Mouse (Mus musculus) spleen, adult 2 months (tissue): ENCODE results near the gene 4933406M09Rik. TPM values are rescaled to one million over a fixed set of nuclear protein-coding genes. Genes with fewer than 3 reads are reported as not detected.

Experiments used
- DNase-seq, 2 experiments: peaks; one replicate each; pipeline versions ENCODE4 v3.0.0 to v3.0.0-alpha.2; 2012 to 2021; ENCODE audit warnings: low spot score in 2 of 2, low read depth in 1 of 2
- H3K27ac ChIP-seq: fragments of 200-500 bp; 2 replicates; pipeline ENCODE4 v1.5.1; 2012; ENCODE audit warnings: low read length, inconsistent platforms; ENCODE audit not compliant: insufficient read depth
- H3K27me3 ChIP-seq: fragments of 200-500 bp; 2 replicates; pipeline ENCODE4 v1.6.1; 2012; ENCODE audit warnings: mild to moderate bottlenecking, moderate library complexity, low read length, inconsistent platforms; ENCODE audit not compliant: control insufficient read depth, insufficient read depth
- H3K36me3 ChIP-seq: fragments of 200-500 bp; 2 replicates; pipeline ENCODE4 v1.6.1; 2012; ENCODE audit warnings: mild to moderate bottlenecking, low read length, inconsistent platforms; ENCODE audit not compliant: control insufficient read depth, insufficient read depth
- H3K4me1 ChIP-seq: fragments of 200-500 bp; 2 replicates; pipeline ENCODE4 v1.6.1; 2011; ENCODE audit warnings: inconsistent platforms; ENCODE audit not compliant: control insufficient read depth, insufficient read depth, insufficient read length
- H3K4me3 ChIP-seq: fragments of 200-500 bp; 2 replicates; pipeline ENCODE4 v1.5.1; 2011; ENCODE audit warnings: mild to moderate bottlenecking, inconsistent platforms; ENCODE audit not compliant: insufficient read depth, insufficient read length; ENCODE audit errors: extremely low read depth
- CTCF ChIP-seq: fragments of 200-500 bp; IDR thresholded peaks from 2 replicates; pipeline ENCODE4 v1.5.1; 2011; ENCODE audit warnings: mild to moderate bottlenecking, inconsistent platforms; ENCODE audit not compliant: insufficient read depth, insufficient read length, insufficient replicate concordance; ENCODE audit errors: extremely low read depth
- POLR2A ChIP-seq: fragments of 200-500 bp; IDR thresholded peaks from 2 replicates; pipeline ENCODE4 v1.6.1; 2011; ENCODE audit warnings: low read depth, low read length, inconsistent platforms
- WGBS: fragments of 180-500 bp; shearing (Covaris S2); methylation state at CpG from one replicate; pipeline ENCODE4 v1.1.7; 2018; 5-methylcytosine and 5-hydroxymethylcytosine counted together
- polyA plus RNA-seq: library from polyadenylated mRNA; depleted of rRNA; stranded (reverse); fragments of >200 nt; gene quantifications from 2 replicates; pipeline ENCODE4 v1.2.3, GENCODE M21; 2012

Gene 4933406M09Rik
- polyA plus RNA-seq, 1 experiment, result not detected

DNA sequence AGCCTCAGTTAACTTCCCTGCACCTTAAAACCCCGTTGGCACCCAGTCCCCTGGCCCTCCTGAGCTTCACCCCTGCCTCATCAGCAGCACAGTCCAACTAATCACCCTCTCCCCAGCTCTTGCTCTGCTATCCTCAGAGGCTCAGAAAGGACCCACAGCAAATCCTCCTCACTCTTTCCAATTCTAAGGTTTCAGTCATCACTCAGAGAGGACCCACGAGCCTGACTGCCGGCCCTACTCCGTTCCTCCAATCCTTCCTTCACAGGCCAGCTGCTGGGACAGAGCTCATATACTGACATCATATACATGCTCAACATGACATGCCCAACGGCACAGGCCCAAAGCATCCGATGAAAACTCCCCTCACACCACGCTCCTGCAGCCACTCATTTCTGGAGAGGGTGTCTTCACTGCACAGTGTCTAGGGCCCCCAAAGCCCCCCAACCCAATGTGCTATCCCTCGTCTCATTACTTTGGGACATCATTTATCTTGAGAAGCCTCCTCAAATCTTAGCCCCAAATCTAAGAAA, 42.9 kb upstream of the 4933406M09Rik start:
- H3K4me3 ChIP-seq, result no peak overlapping the region
- H3K4me1 ChIP-seq, result peaks cover 6% of the 10 kb centered on the region; the same call in 1 of the 2 replicates
- WGBS, result 90% methylated on average over 8 of the region's 8 CpGs
- no peak overlapping the region for H3K27ac ChIP-seq
- 0 out of 2 replicates have a peak, but pooled peaks cover 1% of the 10 kb centered on the region for H3K27me3 ChIP-seq
- DNase-seq, result no peak
- TF ChIP-seq CTCF, result no peak
- TF ChIP-seq POLR2A, result no peak
- H3K36me3 ChIP-seq, result peaks cover 6% of the 10 kb centered on the region; the same call in 1 of the 2 replicates

DNA sequence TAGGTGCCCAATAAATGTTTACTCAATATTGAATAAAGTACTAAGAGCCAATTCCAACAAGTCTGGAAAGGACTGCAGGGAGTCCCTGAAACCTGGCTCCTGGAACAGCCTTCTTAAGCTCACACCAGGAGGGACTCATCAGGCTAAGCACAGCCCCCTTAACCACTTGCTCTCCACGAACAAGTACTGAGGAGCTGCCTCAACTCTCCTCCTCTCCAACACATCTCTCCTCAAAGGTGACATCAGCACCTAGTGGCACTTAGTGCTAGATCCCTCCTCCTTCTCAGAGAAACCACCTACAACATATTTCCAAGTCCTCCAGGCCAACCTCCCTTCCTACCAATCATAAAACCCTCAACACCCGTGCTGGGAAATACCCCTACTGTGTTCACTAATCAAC, 42.2 kb upstream of the 4933406M09Rik start:
- Histone ChIP-seq H3K27me3 (0 out of 2 replicates have a peak, but pooled peaks cover 1% of the 10 kb centered on the region), H3K27ac (no peak overlapping the region), H3K4me3 (no peak overlapping the region), H3K36me3 (peaks cover 8% of the 10 kb centered on the region; the same call in 1 of the 2 replicates), H3K4me1 (peaks cover 6% of the 10 kb centered on the region; the same call in 1 of the 2 replicates)
- 52% methylated on average over 2 of the region's 2 CpGs for whole genome bisulfite sequencing
- DNase-seq, result no peak
- no peak for TF ChIP-seq CTCF
- TF ChIP-seq POLR2A, result no peak

DNA sequence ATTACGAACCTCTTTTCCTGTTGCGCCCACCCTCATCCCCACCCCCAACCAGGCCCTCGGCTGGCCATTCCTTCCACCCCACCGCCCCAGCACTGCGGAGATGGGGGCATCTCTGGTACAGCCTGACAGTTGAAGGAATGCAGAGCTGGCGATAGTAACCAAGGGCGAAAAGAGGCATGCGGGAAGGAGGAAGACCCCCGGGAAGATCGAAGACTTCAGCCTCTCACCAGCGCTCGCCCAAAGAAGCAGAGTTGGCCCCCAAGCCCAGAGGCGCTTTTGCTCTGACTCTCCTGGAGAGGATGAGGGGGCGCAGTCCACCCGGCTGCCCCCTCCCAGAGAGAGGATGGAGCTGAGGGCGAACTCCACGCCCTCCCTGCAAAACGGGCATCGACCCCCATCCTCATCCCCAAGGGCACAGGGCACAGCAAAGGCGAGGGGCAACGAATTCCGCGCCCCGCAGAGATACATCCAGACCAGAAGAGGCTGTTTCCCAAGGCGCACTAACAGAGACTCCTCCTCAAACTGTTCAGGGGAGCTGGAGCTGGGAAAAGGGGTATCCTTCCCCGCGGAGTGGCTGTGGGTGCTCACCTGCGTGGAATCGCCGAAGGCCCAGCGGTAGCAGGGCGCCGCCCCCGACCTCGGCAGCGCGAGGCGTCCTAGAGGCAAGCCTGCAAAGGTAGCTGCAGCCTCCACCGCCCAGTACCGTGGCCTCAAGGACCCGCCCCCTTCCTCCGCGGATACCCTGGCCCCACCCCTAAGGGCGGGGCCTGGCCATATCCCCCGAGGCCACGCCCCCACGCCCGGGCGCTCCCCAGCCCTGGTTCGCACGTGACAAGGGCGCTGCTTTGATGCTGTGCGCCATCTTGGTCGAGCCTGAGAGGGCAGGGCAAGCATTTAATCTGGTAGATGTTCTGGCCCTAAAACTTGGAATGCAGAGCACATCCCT, 41.5 kb upstream of the 4933406M09Rik start:
- TF ChIP-seq CTCF, result no peak
- TF ChIP-seq POLR2A, result no peak
- Histone ChIP-seq H3K27me3 (0 out of 2 replicates have a peak, but pooled peaks cover 1% of the 10 kb centered on the region), H3K27ac (no peak overlapping the region), H3K36me3 (peaks cover 10% of the 10 kb centered on the region; the same call in 1 of the 2 replicates), H3K4me1 (peaks cover 6% of the 10 kb centered on the region; the same call in 1 of the 2 replicates), H3K4me3 (peak overlapping the region; percentile 2; the same call in 1 of the 2 replicates)
- peak; percentile 31 to 46 for DNase-seq
- 17% methylated on average over 53 of the region's 54 CpGs for WGBS

DNA sequence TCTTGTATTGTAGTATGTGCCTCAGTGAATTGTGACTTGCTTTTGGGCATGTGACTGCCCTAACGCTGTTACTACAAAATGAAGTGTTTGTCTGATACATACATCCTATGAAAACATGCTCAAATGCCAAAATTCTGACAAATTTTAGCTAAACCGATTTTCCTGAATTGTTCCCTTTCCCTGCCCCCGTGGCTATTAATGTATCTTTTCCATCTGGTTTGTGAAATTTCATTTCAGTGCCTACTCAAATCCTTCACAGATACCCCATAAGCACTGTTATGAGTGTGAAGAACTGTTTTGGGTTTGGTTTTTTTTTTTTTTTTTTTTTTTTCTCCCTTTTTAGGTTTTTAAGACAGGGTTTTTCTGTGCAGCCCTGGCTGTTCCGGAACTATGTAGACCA, 40.7 kb upstream of the 4933406M09Rik start:
- Histone ChIP-seq H3K27me3 (0 out of 2 replicates have a peak, but pooled peaks cover 1% of the 10 kb centered on the region), H3K4me3 (no peak overlapping the region), H3K27ac (no peak overlapping the region), H3K36me3 (peaks cover 14% of the 10 kb centered on the region), H3K4me1 (peaks cover 6% of the 10 kb centered on the region; the same call in 1 of the 2 replicates)
- no peak for DNase-seq
- TF ChIP-seq POLR2A (no peak), CTCF (no peak)
- 94% methylated on average over 4 of the region's 4 CpGs for WGBS

DNA sequence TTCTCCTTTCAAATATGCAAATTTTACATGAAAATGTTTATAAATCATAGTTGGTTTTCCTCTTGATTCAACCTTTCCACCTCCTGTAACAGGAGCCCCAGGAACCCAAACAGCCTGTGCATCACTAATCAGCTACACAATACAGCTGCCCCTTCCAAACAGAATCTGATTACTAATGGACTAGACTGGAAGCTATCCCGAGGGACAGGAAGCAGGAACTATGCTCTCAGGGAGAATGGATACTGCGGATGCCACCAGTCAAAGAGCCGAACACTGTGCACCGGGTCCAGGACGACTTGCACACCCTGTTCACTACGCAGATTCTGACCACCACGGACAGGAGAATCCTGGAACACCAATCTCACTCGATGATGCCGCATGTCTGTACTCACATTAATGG, 37.9 kb upstream of the 4933406M09Rik start:
- WGBS, result 97% methylated on average over 9 of the region's 9 CpGs
- Histone ChIP-seq H3K4me3 (no peak overlapping the region), H3K4me1 (peaks cover 6% of the 10 kb centered on the region; the same call in 1 of the 2 replicates), H3K27ac (no peak overlapping the region), H3K27me3 (0 out of 2 replicates have a peak, but pooled peaks cover 1% of the 10 kb centered on the region), H3K36me3 (peaks cover 33% of the 10 kb centered on the region)
- TF ChIP-seq CTCF (no peak), POLR2A (no peak)
- no peak for DNase-seq

DNA sequence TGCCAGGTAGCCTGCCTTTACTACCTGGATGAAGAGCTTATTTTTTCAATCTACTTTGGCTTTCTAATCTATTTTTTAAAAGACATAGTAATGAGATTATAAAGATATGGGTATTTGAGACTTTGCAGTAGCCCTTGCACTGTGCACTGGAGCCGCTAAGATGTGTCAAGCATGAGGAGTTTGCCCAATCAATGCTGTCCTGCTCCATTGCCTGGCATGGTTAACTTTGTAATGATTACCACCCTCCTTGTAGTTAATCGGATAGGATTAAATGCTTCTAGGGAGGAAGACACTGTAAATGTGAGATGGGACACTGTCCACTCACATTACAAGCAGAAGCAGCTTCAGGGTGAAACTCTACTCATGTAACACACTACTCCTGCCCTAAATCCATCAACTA, 32.4 kb upstream of the 4933406M09Rik start:
- Histone ChIP-seq H3K27me3 (no peaks in the 10 kb centered on the region), H3K27ac (no peak overlapping the region), H3K4me1 (no peaks in the 10 kb centered on the region), H3K4me3 (no peak overlapping the region), H3K36me3 (peaks cover 43% of the 10 kb centered on the region)
- WGBS, result 99% methylated on average over 2 of the region's 2 CpGs
- DNase-seq, result no peak
- TF ChIP-seq CTCF (no peak), POLR2A (no peak)
